ENCODE assay signal across 8 mouse cellular contexts in genomic region chr11:76622152-76622565, GRCm38 (mm10). TPM values are rescaled to one million over a fixed set of nuclear protein-coding genes. Genes with fewer than 3 reads are reported as not detected.
A peak's percentile ranks its signal among the peaks of the same experiment; 100 is the strongest.
DNase-seq lines count a peak whose midpoint lies in the region; ATAC-seq lines count a peak whose summit lies in the region.

TSS of gene Abr (minus strand) at chr11:76622314.

- ATAC-seq in forebrain, embryonic 15.5 days (replicated peaks), result peak; percentile 39; the same call in 1 of the 2 replicates
- ATAC-seq in hindbrain, embryonic 14.5 days (ENCODE audit: low FRiP score), result no peak

- no peaks in the 10 kb centered on the region for H3K9me3 ChIP-seq in forebrain, embryonic 15.5 days
- H3K9me3 ChIP-seq in hindbrain, embryonic 14.5 days (ENCODE audit: control insufficient read depth, low read length), result no peaks in the 10 kb centered on the region

- peak within 1 kb of the TSS; percentile 99 for H3K4me2 ChIP-seq in forebrain, embryonic 15.5 days (replicated peaks)
- peak within 1 kb of the TSS; percentile 99 for H3K4me2 ChIP-seq in hindbrain, embryonic 14.5 days (replicated peaks)

- peaks cover 53% of the 10 kb centered on the region for H3K79me2 ChIP-seq in macrophage (ENCODE audit: inconsistent target)

- H3K36me3 ChIP-seq in forebrain, embryonic 15.5 days, result no peaks in the 10 kb centered on the region
- no peaks in the 10 kb centered on the region for H3K36me3 ChIP-seq in hindbrain, embryonic 14.5 days (replicated peaks; ENCODE audit: control insufficient read depth, insufficient read depth)
- peaks cover 5% of the 10 kb centered on the region; the same call in 1 of the 2 replicates for H3K36me3 ChIP-seq in macrophage (ENCODE audit: inconsistent target)

- peak within 1 kb of the TSS; percentile 35 for H3K9ac ChIP-seq in forebrain, embryonic 15.5 days (replicated peaks)
- H3K9ac ChIP-seq in hindbrain, embryonic 14.5 days, result peak within 1 kb of the TSS; percentile 57

- H3K4me1 ChIP-seq in forebrain, embryonic 15.5 days, result peaks cover 23% of the 10 kb centered on the region
- H3K4me1 ChIP-seq in hindbrain, embryonic 14.5 days (replicated peaks; ENCODE audit: control insufficient read depth, insufficient read depth, low read length), result peaks cover 23% of the 10 kb centered on the region

- peaks cover 39% of the 10 kb centered on the region for H3K27me3 ChIP-seq in forebrain, embryonic 15.5 days
- H3K27me3 ChIP-seq in hindbrain, embryonic 14.5 days (ENCODE audit: control insufficient read depth, insufficient read depth, low read length), result peaks cover 9% of the 10 kb centered on the region; the same call in 1 of the 2 replicates

- peak; percentile 21 to 27 for DNase-seq in cerebellum, adult 18-20 months
- no peak for DNase-seq in cerebellum, adult 9-10 months
- DNase-seq in adrenal gland, postnatal 14 days, result peak; percentile 73
- peak; percentile 48 for DNase-seq in hindbrain, embryonic 14.5 days (ENCODE audit: low spot score)
- peak; percentile 9 to 13 for DNase-seq in left cerebral cortex, adult 8-10 months (ENCODE audit: low spot score in 2 of 2)
- DNase-seq in right cerebral cortex, postnatal 4 days, result peak; percentile 56

- peak within 1 kb of the TSS; percentile 63 for H3K4me3 ChIP-seq in forebrain, embryonic 15.5 days
- peak within 1 kb of the TSS; percentile 62 for H3K4me3 ChIP-seq in hindbrain, embryonic 14.5 days (replicated peaks; ENCODE audit: low read length)
- H3K4me3 ChIP-seq in macrophage (ENCODE audit: inconsistent target), result peak within 1 kb of the TSS; percentile 79

- WGBS in forebrain, embryonic 15.5 days, result under 1% methylated on average over 31 of the region's 31 CpGs
- WGBS in hindbrain, embryonic 14.5 days, result 0% methylated on average over 31 of the region's 31 CpGs
- WGBS in macrophage (ENCODE audit: missing documents), result under 1% methylated on average over 30 of the region's 31 CpGs

- no peak within 1 kb of the TSS for H3K27ac ChIP-seq in forebrain, embryonic 15.5 days (replicated peaks)
- no peak within 1 kb of the TSS for H3K27ac ChIP-seq in hindbrain, embryonic 14.5 days
- peak within 1 kb of the TSS; percentile 62 for H3K27ac ChIP-seq in macrophage

RNA-seq across cellular contexts. Expression of gene Abr, which starts in this region (rescaled TPM):
- total RNA-seq in adrenal gland, postnatal 14 days (2021), result 44.2 and 49.0 TPM in 2 replicates
- 111 and 112 TPM in 2 replicates for polyA plus RNA-seq in forebrain, embryonic 15.5 days (2015; fragmentation: Nextera tagmentation; extraction: Ambion mirVana)
- polyA plus RNA-seq in hindbrain, embryonic 14.5 days (2014; fragmentation: Nextera tagmentation; extraction: Ambion mirVana), result 115 and 123 TPM in 2 replicates
- total RNA-seq in left cerebral cortex, adult 8-10 months (2022), result 100 to 1,000 TPM; 382 to 408 (median 393) TPM
- 1,000 to 10,000 TPM in 3 of 26 experiments, 100 to 1,000 TPM in 23; 385 to 3,736 (median 481) TPM for total RNA-seq in macrophage (2018; cell fraction: chromatin; rRNA removed)
- 100 to 1,000 TPM; 135 to 283 (median 184) TPM for total RNA-seq in macrophage (2018; cell fraction: cytosol; rRNA removed)
- 1,000 to 10,000 TPM in 1 of 26 experiments, 100 to 1,000 TPM in 25; 247 to 1,640 (median 305) TPM for total RNA-seq in macrophage (2018; cell fraction: nucleus; rRNA removed)
- polyA plus RNA-seq in macrophage (2018), result 100 to 138 TPM (median 115 TPM) in 3 replicates
